Mouse (Mus musculus): ENCODE measurements around the gene Olfr829.
"Not testable (repeated sequence)": the region's sequence is repeated elsewhere in the genome, so short reads cannot be mapped to it uniquely, and the experiment has no call there.

DNA sequence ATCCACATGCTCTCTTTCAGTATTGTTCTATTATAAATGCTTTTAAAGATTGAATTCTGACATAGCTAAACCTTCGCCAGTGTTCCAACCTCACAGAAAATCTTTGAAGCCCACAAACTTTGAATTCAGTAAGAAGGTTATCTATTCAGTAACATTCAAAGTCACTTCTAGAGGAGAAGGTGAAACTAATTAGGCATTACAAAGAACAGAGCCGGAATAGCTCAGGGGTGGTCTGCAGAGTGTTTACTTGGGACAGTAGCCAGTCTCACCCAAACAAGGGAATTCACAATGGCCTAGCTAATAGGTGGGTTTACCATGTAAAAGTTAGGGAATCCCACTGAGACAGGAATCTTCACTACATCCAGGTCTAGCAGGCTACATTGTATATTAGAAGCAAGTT, 53.0 kb downstream of the Olfr829 start:
- not testable (repeated sequence) for TF ChIP-seq EP300, CTCF (IDR thresholded peaks at IDR 0.05; ENCODE audit: low read depth)

Data from liver, embryonic 14.5 days (tissue).